Mouse (Mus musculus) ES-Bruce4 (cell line): ENCODE results near the gene Gm49661. TPM values are rescaled to one million over a fixed set of nuclear protein-coding genes. Genes with fewer than 3 reads are reported as not detected.
A peak's percentile ranks its signal among the peaks of the same experiment; 100 is the strongest.

Source experiments
- H3K27ac ChIP-seq: 2 replicates; pipeline ENCODE4 v1.5.1; 2012; ENCODE audit warnings: low read length, inconsistent platforms; ENCODE audit not compliant: insufficient read depth
- H3K27me3 ChIP-seq: 2 replicates; pipeline ENCODE4 v1.6.1; 2012; ENCODE audit warnings: mild to moderate bottlenecking, low read length, inconsistent platforms; ENCODE audit not compliant: control insufficient read depth, poor library complexity, insufficient read depth, severe bottlenecking
- H3K36me3 ChIP-seq: 2 replicates; pipeline ENCODE4 v1.6.1; 2012; ENCODE audit warnings: inconsistent platforms, mild to moderate bottlenecking, low read length, moderate library complexity; ENCODE audit not compliant: control insufficient read depth, poor library complexity, insufficient read depth, severe bottlenecking
- H3K4me1 ChIP-seq: one replicate; pipeline ENCODE4 v1.8.1; 2011; ENCODE audit warnings: low read length; ENCODE audit not compliant: control insufficient read depth, insufficient read depth
- H3K4me3 ChIP-seq: 2 replicates; pipeline ENCODE4 v1.5.1; 2011; ENCODE audit warnings: low read depth, mild to moderate bottlenecking, low read length
- H3K9ac ChIP-seq: 2 replicates; pipeline ENCODE4 v1.6.1; 2012; ENCODE audit warnings: low read depth, mild to moderate bottlenecking, inconsistent platforms; ENCODE audit not compliant: poor library complexity, severe bottlenecking
- H3K9me3 ChIP-seq: replicated peaks from 2 replicates; pipeline ENCODE4 v1.6.1; 2012; ENCODE audit warnings: mild to moderate bottlenecking, low read length, inconsistent platforms; ENCODE audit not compliant: control insufficient read depth, poor library complexity, insufficient read depth, severe bottlenecking
- CTCF ChIP-seq: IDR thresholded peaks from one replicate; pipeline ENCODE4 v1.8.1; 2011; ENCODE audit warnings: low read depth, low read length
- EP300 ChIP-seq: IDR thresholded peaks from 2 replicates; pipeline ENCODE4 v1.6.1; 2011; ENCODE audit warnings: low read depth, low read length; ENCODE audit not compliant: insufficient read depth
- POLR2A ChIP-seq: IDR thresholded peaks from one replicate; pipeline ENCODE4 v1.8.1; 2011; ENCODE audit warnings: low read length; ENCODE audit not compliant: insufficient read depth
- polyA plus RNA-seq: library from polyadenylated mRNA; stranded (reverse); fragments of >200 nt; gene quantifications from 2 replicates; pipeline ENCODE4 v1.2.4, GENCODE M21; 2011; ENCODE audit warnings: low read depth; ENCODE audit not compliant: missing spikeins, insufficient read depth, insufficient read length

Gm49661 gene
- polyA plus RNA-seq, 1 experiment: not detected

DNA sequence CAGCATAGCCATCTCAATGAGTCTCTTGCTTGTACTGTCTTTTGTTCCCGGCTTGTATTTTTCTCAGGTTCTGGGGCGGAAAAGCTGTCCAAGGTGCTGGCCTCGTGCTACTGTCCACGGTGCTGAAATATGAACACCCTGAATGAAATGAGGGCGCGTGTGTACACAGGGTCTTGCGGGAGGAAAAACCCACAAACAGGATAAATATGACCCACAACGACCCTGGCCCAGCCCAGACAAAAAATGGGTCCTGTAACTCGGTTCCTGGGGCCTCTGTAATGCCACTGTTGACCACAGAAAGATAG, 22.0 kb downstream of the Gm49661 start:
- Histone ChIP-seq H3K4me3 (no peak overlapping the region), H3K9me3 (no peaks in the 10 kb centered on the region), H3K27me3 (peaks cover 14% of the 10 kb centered on the region; the same call in 1 of the 2 replicates), H3K9ac (no peak overlapping the region), H3K4me1 (no peaks in the 10 kb centered on the region), H3K36me3 (no peaks in the 10 kb centered on the region), H3K27ac (no peak overlapping the region)
- TF ChIP-seq EP300 (no peak), POLR2A (no peak), CTCF (no peak)

DNA sequence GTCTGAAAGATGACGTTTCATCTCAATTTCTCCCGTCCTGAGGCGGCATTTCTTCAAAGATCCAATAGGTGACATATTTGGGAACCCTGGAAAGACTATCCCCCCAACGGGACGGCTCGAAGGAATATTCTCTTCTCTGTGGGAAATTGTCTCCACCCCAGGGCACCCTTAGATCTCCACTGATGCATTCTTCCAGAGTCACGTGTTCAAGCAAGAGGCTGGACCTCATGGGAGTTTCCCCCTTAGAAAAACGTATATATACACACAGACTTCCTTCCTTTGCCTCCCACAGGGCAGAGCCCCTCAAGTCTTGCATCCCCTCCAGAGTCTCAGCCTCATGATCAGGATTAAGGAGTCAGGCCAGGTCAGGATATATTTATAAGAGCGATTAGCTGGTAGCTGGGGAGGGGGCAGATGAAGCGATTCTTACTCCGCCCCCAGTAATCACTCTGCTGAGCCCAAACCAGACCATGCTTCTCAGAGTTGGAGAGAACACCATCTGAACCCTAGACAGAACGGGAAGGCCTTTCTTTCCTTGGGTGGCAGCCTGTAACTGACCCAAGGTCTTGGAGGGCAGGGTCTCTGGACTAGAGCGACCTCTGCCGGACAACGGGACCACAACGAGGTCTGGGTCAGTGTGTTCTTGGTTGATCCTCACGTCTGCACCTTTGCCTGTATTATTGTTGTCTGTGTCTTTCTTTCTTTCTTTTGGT, 22.5 kb downstream of the Gm49661 start, which contains the start of gene Rtbdn:
Gene Rtbdn, plus strand, starts transcription at position 464 of the 713 bp plus-strand sequence.
- peak within 1 kb of the TSS; percentile 59 for H3K4me3 ChIP-seq
- H3K36me3 ChIP-seq: no peaks in the 10 kb centered on the region
- H3K9ac ChIP-seq: peak within 1 kb of the TSS; percentile 81
- no peak within 1 kb of the TSS for H3K27ac ChIP-seq
- TF ChIP-seq EP300: no peak
- peak; percentile 68 for TF ChIP-seq CTCF
- H3K4me1 ChIP-seq: no peaks in the 10 kb centered on the region
- peaks cover 14% of the 10 kb centered on the region; the same call in 1 of the 2 replicates for H3K27me3 ChIP-seq
- no peaks in the 10 kb centered on the region for H3K9me3 ChIP-seq

DNA sequence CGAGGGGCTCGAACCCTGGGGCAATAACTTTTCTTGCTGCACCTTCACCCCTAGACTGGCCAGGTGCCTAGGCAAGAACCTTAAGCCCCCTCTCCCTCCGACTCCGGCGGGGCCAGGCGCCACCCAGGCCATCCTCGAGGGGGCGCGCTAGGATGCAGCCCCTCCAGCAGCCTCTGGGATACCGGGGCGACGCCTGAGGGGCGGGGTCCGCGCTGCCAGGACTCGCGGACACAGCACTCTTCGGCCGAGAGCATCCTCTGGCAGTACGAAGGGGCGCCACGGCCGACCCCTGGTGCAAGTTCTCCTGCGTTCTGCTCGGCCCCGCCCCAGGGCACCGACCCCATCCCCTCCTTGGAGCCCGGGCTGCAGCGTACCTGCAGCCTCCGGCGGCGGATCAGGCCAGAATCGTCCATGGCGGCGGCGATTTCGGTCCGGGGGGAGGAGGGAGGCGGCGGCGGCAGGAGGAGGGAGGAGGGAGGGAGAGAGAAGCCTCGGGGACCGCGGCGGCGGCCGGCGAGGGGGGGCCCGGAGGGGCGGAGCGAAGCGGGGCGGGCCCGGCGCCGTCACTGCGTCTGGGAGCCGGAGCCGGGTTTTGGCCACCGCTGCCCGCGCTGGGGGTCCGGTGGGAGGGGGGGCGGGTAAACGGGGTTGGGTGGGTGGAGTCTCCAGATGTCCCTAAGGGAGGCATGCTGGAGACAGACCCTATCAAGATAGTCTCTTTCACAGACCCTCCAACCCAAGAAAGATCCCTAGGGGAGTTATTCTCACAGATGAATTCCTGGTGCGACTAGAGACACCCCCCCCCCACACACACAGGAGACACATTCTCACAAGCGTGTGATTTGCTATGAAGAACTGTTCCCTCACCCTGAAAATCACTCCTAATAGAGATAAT, 23.4 kb downstream of the Gm49661 start:
- H3K4me3 ChIP-seq: peak overlapping the region; percentile 59
- no peak overlapping the region for H3K27ac ChIP-seq
- H3K36me3 ChIP-seq: no peaks in the 10 kb centered on the region
- peak overlapping the region; percentile 81 for H3K9ac ChIP-seq
- H3K9me3 ChIP-seq: no peaks in the 10 kb centered on the region
- H3K4me1 ChIP-seq: no peaks in the 10 kb centered on the region
- H3K27me3 ChIP-seq: peaks cover 14% of the 10 kb centered on the region
- TF ChIP-seq EP300 (no peak), POLR2A (no peak), CTCF (peak; percentile 61)

DNA sequence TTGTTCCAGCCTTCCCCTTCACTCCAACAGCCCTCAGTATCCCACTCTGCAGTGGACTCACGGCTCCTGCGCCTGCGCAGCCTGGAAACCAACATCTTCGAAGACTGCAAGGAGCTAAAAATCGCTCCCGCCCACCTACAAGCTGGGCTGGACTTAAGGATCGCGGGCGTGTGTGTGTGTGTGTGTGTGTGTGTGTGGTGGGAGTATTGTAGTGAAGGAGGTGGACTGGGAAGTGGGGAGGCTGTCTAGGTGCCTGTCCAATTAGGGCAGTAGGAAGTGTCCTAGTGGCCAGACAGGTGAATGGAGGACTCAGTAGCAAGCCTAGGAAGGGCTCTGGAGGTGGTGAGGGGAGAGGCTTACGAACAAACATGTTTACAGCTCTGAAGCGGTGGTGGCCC, 24.0 kb downstream of the Gm49661 start:
- Histone ChIP-seq H3K4me1 (no peaks in the 10 kb centered on the region), H3K36me3 (no peaks in the 10 kb centered on the region), H3K27me3 (peaks cover 14% of the 10 kb centered on the region), H3K9ac (no peak overlapping the region), H3K27ac (no peak overlapping the region), H3K4me3 (peak overlapping the region; percentile 14), H3K9me3 (no peaks in the 10 kb centered on the region)
- TF ChIP-seq POLR2A (no peak), EP300 (no peak), CTCF (no peak)

DNA sequence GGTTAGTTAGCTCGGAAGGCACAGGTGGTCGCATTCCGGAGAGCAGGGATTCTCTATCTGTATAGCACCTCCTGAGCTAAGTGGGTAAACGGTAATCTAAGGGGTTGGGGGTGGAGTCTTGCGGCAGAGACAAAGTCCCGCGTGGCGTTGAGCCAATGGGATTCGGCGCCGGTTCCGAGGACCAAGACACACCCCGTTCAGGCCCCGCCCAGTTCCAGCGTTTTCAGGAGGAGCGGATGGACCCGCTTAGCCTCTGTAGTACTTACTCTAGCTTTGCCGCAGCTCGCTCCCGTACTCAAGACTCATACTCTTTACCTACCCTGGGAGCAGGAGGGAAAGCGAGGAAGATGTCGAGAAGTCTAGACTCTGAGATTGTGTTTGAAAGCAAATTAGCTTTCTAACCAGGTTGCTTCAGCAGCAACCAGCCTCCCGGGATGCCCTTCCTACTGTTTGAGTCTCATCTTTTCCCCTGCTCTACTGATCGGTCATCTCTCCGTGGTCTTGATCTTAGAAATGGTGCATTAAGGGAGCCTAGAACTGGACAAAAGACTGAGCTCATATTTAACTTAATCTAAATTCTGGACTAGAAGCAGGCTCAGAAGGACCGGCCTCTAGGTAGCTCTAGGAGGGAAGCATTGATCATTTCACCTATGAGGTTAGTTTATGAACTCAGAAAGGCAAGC, 24.6 kb downstream of the Gm49661 start:
- H3K4me3 ChIP-seq: peak overlapping the region; percentile 52
- H3K4me1 ChIP-seq: no peaks in the 10 kb centered on the region
- peaks cover 14% of the 10 kb centered on the region for H3K27me3 ChIP-seq

More for the DNA sequence above, 24.6 kb downstream of the Gm49661 start:
- H3K27ac ChIP-seq: no peak overlapping the region
- H3K36me3 ChIP-seq: no peaks in the 10 kb centered on the region
- no peaks in the 10 kb centered on the region for H3K9me3 ChIP-seq
- no peak for TF ChIP-seq EP300
- no peak for TF ChIP-seq POLR2A
- no peak for TF ChIP-seq CTCF
- no peak overlapping the region for H3K9ac ChIP-seq
